Mouse (Mus musculus) layer of hippocampus, adult 11-12 months (tissue): Measurements from ENCODE around the gene St5.

ENCODE experiments used
- DNase-seq: peaks from one replicate; pipeline ENCODE4 v3.0.0; 2022; ENCODE audit warnings: low spot score

Gene St5

GRCm38 (mm10) chr7:109480765-109481197 is 222.6 kb downstream of the St5 start:
- no peak for DNase-seq

DNA sequence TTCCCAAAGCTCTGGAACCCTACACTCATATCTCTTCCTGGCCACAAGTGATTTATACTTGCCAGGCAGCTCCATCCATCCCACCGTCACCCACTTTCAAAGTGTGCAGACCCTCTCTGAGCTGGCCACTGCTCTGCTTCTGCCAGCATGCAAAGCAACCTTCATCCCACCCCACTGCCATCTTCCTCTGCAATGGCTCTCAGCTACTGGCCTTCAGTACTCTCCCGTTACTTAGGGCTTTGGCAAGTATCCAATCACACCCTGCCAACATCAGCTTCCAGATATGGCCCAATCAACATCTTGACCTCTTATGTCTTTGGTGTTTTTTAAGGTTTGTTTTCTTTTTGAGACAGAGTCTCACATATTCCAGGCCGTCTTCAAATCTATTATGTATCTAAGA is 225.5 kb downstream of the St5 start:
- DNase-seq = no peak
